In genomic region chr11:70512709-70513342, GRCm38 (mm10) we compare ENCODE assay signal across 27 mouse cellular contexts. TPM values are rescaled to one million over a fixed set of nuclear protein-coding genes. Genes with fewer than 3 reads are reported as not detected.
DNase-seq lines count a peak whose midpoint lies in the region; ATAC-seq lines count a peak whose summit lies in the region.
"Had no signal": no experiment of that assay in that cellular context is flagged by ENCODE, and none has a peak within 500 bp of the region (broad histone marks: within the 10 kb centered on the region; RNA-seq: fewer than 3 reads in every experiment).

No protein-coding gene starts in this region.

- DNase-seq in CD4-positive helper T cell, adult 2 months (ENCODE audit: low read depth, low spot score) = peak; percentile 41
- no peak for DNase-seq in adipocyte (ENCODE audit: low spot score)
- no peak for DNase-seq in frontal cortex, postnatal 36 days (ENCODE audit: low spot score in 2 of 2)
- DNase-seq in urinary bladder, postnatal 4 days (ENCODE audit: low spot score in 2 of 2) = no peak
- DNase-seq: cerebellum, adult 11 months; cerebellum, adult 8-10 months; cerebellum, postnatal 10 days; cerebellum, postnatal 36 days; embryo, embryonic 11 days; kidney, adult 11 months; kidney, adult 9 months had no signal

- peak; percentile 59 for ATAC-seq in CD4-positive, CD25-positive, alpha-beta regulatory T cell, adult 4 months
- ATAC-seq in activated CD4-positive, CD25-positive, alpha-beta regulatory T cell, adult 4 months = peak; percentile 44
- ATAC-seq: forebrain, embryonic 15.5 days; hindbrain, postnatal 0 days; intestine, embryonic 15.5 days had no signal

RNA-seq across cellular contexts. Expression of gene Vmo1, which starts 1.6 kb away (rescaled TPM):
- polyA plus RNA-seq in CD4-positive, CD25-positive, alpha-beta regulatory T cell, adult 4 months (2017; shearing (Covaris generic)) = not detected
- polyA plus RNA-seq in activated CD4-positive, CD25-positive, alpha-beta regulatory T cell, adult 4 months (2017; shearing (Covaris generic)) = not detected
- polyA plus RNA-seq: embryonic facial prominence, embryonic 10.5 days; embryonic facial prominence, embryonic 13.5 days; erythroblast, embryonic 14.5 days; forebrain, embryonic 12.5 days; G1E; gonadal fat pad, adult 2 months; hindbrain, embryonic 10.5 days; hindbrain, embryonic 14.5 days; hindbrain, postnatal 0 days had no signal

RNA-seq across cellular contexts. Expression of gene Gltpd2, which starts 6.2 kb away (rescaled TPM):
- polyA plus RNA-seq in CD4-positive, CD25-positive, alpha-beta regulatory T cell, adult 4 months (2017; shearing (Covaris generic)) = not detected
- polyA plus RNA-seq in activated CD4-positive, CD25-positive, alpha-beta regulatory T cell, adult 4 months (2017; shearing (Covaris generic)) = not detected
- polyA plus RNA-seq: cortical plate, adult 2 months; embryonic facial prominence, embryonic 13.5 days; erythroblast, embryonic 14.5 days; forebrain, embryonic 12.5 days; G1E; gonadal fat pad, adult 2 months; heart, embryonic 15.5 days had no signal

RNA-seq across cellular contexts. Expression of gene Tm4sf5, which starts 7.8 kb away (rescaled TPM):
- 1 to 10 TPM in 1 of 2 experiments, under 1 TPM in 1; 1.00 to 2.5 TPM for polyA plus RNA-seq in CD4-positive, CD25-positive, alpha-beta regulatory T cell, adult 4 months (2017; shearing (Covaris generic))
- 1 to 10 TPM; 1.5 to 3.7 TPM for polyA plus RNA-seq in activated CD4-positive, CD25-positive, alpha-beta regulatory T cell, adult 4 months (2017; shearing (Covaris generic))
- polyA plus RNA-seq: erythroblast, embryonic 14.5 days; G1E had no signal

RNA-seq across cellular contexts. Expression of gene Psmb6, which starts 12.3 kb away (rescaled TPM):
- polyA plus RNA-seq in CD4-positive, CD25-positive, alpha-beta regulatory T cell, adult 4 months (2017; shearing (Covaris generic)) = 100 to 1,000 TPM; 378 to 439 TPM
- polyA plus RNA-seq in activated CD4-positive, CD25-positive, alpha-beta regulatory T cell, adult 4 months (2017; shearing (Covaris generic)) = 100 to 1,000 TPM; 353 to 460 TPM

RNA-seq across cellular contexts. Expression of gene Gm40193, which starts 19.9 kb away (rescaled TPM):
- polyA plus RNA-seq in CD4-positive, CD25-positive, alpha-beta regulatory T cell, adult 4 months (2017; shearing (Covaris generic)) = not detected
- not detected for polyA plus RNA-seq in activated CD4-positive, CD25-positive, alpha-beta regulatory T cell, adult 4 months (2017; shearing (Covaris generic))
- polyA plus RNA-seq: cortical plate, adult 2 months; embryonic facial prominence, embryonic 10.5 days; embryonic facial prominence, embryonic 13.5 days; erythroblast, embryonic 14.5 days; forebrain, embryonic 12.5 days; forebrain, embryonic 15.5 days; G1E; gonadal fat pad, adult 2 months; heart, embryonic 12.5 days; heart, embryonic 15.5 days; hindbrain, embryonic 10.5 days; hindbrain, embryonic 14.5 days; hindbrain, postnatal 0 days; intestine, embryonic 15.5 days had no signal
